Mouse (Mus musculus) thymus, adult 2 months (tissue): ENCODE results near the gene Epb41. TPM values are rescaled to one million over a fixed set of nuclear protein-coding genes. Genes with fewer than 3 reads are reported as not detected.

ENCODE experiments used
- DNase-seq: peaks from one replicate; pipeline ENCODE4 v3.0.0; 2021
- H3K27ac ChIP-seq: fragments of 200-500 bp; 2 replicates; pipeline ENCODE4 v1.5.1; 2012; ENCODE audit warnings: low read length, control low read depth; ENCODE audit not compliant: control insufficient read depth, insufficient read depth
- H3K27me3 ChIP-seq: fragments of 200-500 bp; 2 replicates; pipeline ENCODE4 v1.6.1; 2012; ENCODE audit warnings: mild to moderate bottlenecking, low read length, moderate library complexity, mixed read lengths; ENCODE audit not compliant: control insufficient read depth, insufficient read depth
- H3K36me3 ChIP-seq: fragments of 200-500 bp; 2 replicates; pipeline ENCODE4 v1.6.1; 2012; ENCODE audit warnings: mild to moderate bottlenecking, low read length, moderate library complexity; ENCODE audit not compliant: control insufficient read depth, insufficient read depth
- H3K4me1 ChIP-seq: fragments of 200-500 bp; replicated peaks from 2 replicates; pipeline ENCODE4 v1.6.1; 2012; ENCODE audit warnings: low read length; ENCODE audit not compliant: control insufficient read depth, insufficient read depth
- H3K4me3 ChIP-seq: fragments of 200-500 bp; 2 replicates; pipeline ENCODE4 v1.5.1; 2012; ENCODE audit warnings: mild to moderate bottlenecking, low read length, control low read depth, moderate library complexity; ENCODE audit not compliant: control insufficient read depth, insufficient read depth
- CTCF ChIP-seq: fragments of 200-500 bp; IDR thresholded peaks from 2 replicates; pipeline ENCODE4 v1.5.1; 2012; ENCODE audit warnings: mild to moderate bottlenecking, control low read depth, low read length, moderate library complexity, borderline replicate concordance; ENCODE audit not compliant: control insufficient read depth, poor library complexity, insufficient read depth; ENCODE audit errors: extremely low read depth
- POLR2A ChIP-seq: fragments of 200-500 bp; IDR thresholded peaks from 2 replicates; pipeline ENCODE4 v1.6.1; 2012; ENCODE audit warnings: mild to moderate bottlenecking, low read length, control low read depth, moderate library complexity; ENCODE audit not compliant: control insufficient read depth, poor library complexity, insufficient read depth; ENCODE audit errors: extremely low read depth
- WGBS: fragments of 180-500 bp; shearing (Covaris S2); methylation state at CpG from one replicate; pipeline ENCODE4 v1.1.7; 2018; 5-methylcytosine and 5-hydroxymethylcytosine counted together
- polyA plus RNA-seq: library from polyadenylated mRNA; depleted of rRNA; stranded (reverse); fragments of >200 nt; gene quantifications from 2 replicates; pipeline ENCODE4 v1.2.3, GENCODE M21; 2012

The Epb41 gene
- polyA plus RNA-seq, 1 experiment: 103 TPM

- no peak overlapping the region for H3K4me3 ChIP-seq
- 89% methylated on average over 4 of the region's 4 CpGs for WGBS
- TF ChIP-seq POLR2A (no peak), CTCF (no peak)
- no peaks in the 10 kb centered on the region for H3K27me3 ChIP-seq
- no peaks in the 10 kb centered on the region for H3K36me3 ChIP-seq
- DNase-seq: no peak
- H3K27ac ChIP-seq: no peak overlapping the region
- H3K4me1 ChIP-seq: no peaks in the 10 kb centered on the region; the same call in 1 of the 2 replicates
These were observed 36.1 kb upstream of the Epb41 start for GRCm38 (mm10) chr4:132111227-132111626.

- DNase-seq: no peak
- H3K27me3 ChIP-seq: no peaks in the 10 kb centered on the region
- WGBS: 94% methylated on average over 7 of the region's 7 CpGs
These were observed 33.1 kb upstream of the Epb41 start for GRCm38 (mm10) chr4:132108221-132108620.

DNA sequence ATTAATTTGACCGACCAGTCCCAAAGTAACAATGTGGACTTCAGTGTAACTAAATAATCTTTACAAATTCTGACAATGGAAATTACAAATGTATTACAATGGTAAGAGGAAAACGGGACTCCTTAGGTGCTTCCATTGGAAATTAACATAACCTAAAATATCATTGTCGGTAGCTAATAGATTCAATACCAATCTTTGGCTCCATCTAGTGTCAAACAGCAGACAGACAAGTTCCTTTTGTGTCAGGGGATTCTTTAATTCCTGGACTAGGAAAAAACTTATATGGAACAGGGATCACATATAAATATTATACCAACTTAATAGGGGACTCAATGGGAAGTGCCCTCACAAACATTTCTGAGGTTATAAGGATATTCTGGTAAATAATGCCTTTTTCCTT, 26.0 kb upstream of the Epb41 start:
- no peaks in the 10 kb centered on the region for H3K4me1 ChIP-seq
- H3K36me3 ChIP-seq: no peaks in the 10 kb centered on the region
- H3K27me3 ChIP-seq: no peaks in the 10 kb centered on the region
- no peak overlapping the region for H3K4me3 ChIP-seq
- no peak for DNase-seq
- no peak for TF ChIP-seq CTCF
- TF ChIP-seq POLR2A: no peak
- H3K27ac ChIP-seq: no peak overlapping the region
- WGBS: 46% methylated on average over 3 of the region's 3 CpGs

More at GRCm38 (mm10) chr4:132108221-132108620, 33.1 kb upstream of the Epb41 start:
- TF ChIP-seq POLR2A (no peak), CTCF (no peak)
- no peaks in the 10 kb centered on the region for H3K36me3 ChIP-seq
- no peak overlapping the region for H3K27ac ChIP-seq
- no peaks in the 10 kb centered on the region for H3K4me1 ChIP-seq
- no peak overlapping the region for H3K4me3 ChIP-seq

DNA sequence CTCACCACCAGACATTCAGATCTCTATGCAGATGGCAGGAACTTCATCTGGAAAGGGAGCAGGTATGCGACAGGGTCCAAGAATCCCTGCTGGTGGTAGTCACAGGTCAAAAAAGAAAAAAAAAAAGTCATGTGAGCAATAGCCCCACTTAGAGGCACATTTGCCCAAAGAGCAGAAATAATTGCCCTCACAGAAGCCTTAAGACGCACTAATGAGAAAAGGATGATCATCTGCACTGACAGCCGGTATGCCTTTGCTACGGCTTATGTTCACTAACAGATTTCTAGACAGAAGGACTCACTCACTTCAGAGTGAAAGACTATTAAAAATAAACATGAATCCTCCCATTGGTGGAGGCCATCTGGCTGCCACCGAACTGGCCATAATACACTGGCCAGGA, 24.4 kb upstream of the Epb41 start:
- 97% methylated on average over 5 of the region's 5 CpGs for WGBS
- Histone ChIP-seq H3K36me3 (no peaks in the 10 kb centered on the region), H3K27me3 (no peaks in the 10 kb centered on the region), H3K27ac (no peak overlapping the region), H3K4me1 (no peaks in the 10 kb centered on the region), H3K4me3 (no peak overlapping the region)
- no peak for DNase-seq
- no peak for TF ChIP-seq POLR2A
- TF ChIP-seq CTCF: no peak

- no peak overlapping the region for H3K4me3 ChIP-seq
- no peaks in the 10 kb centered on the region for H3K4me1 ChIP-seq
- H3K27ac ChIP-seq: no peak overlapping the region
- H3K27me3 ChIP-seq: no peaks in the 10 kb centered on the region
- no peak for TF ChIP-seq CTCF
- no peak for TF ChIP-seq POLR2A
- WGBS: 90% methylated on average over 7 of the region's 7 CpGs
- no peak for DNase-seq
- no peaks in the 10 kb centered on the region for H3K36me3 ChIP-seq
These were observed 19.9 kb upstream of the Epb41 start for GRCm38 (mm10) chr4:132095043-132095442.

DNA sequence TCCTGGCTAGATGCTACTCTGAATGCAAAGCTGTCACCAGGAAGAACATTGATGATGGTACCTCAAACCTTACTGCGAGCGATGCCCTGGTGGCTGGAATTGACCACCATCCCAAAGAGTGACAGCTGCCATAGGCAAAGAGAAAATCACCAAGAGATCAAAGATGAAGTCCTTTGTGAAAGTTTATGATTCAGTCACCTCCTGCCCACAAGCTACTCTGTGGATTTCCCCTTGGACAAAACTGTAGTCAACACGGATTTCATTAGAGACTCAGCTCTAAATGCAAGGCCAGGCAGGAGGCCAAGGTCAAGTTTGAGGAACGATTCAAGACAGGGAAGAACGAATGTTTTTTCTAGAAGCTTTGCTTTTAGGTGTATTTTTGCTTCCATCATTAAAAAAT, 18.8 kb upstream of the Epb41 start:
- no peaks in the 10 kb centered on the region for H3K4me1 ChIP-seq
- no peak overlapping the region for H3K4me3 ChIP-seq
- WGBS: 84% methylated on average over 5 of the region's 5 CpGs
- no peak for DNase-seq
- no peak for TF ChIP-seq CTCF
- TF ChIP-seq POLR2A: no peak
- no peaks in the 10 kb centered on the region for H3K27me3 ChIP-seq
- no peaks in the 10 kb centered on the region for H3K36me3 ChIP-seq
- H3K27ac ChIP-seq: no peak overlapping the region

DNA sequence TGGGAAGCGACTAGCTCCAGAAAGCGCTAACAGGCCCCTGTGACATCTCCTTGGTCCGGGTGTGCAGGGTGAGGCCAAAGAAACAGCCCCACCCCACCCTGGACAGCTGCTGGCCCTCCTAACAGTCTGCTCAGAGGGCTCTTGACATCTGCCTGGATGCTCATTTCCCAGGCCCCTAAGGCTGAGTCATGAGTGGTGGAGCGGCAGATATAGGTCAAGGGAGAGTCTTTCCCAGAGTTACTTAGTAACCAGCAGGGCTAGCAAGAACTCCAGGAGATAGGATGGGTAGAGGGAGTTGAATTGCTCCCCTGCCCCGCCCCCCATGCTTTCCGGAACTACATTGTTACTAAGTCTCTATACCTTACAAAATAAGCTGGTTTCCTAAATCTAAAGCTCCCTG, 18.0 kb upstream of the Epb41 start:
- 92% methylated on average over 6 of the region's 6 CpGs for WGBS
- TF ChIP-seq POLR2A: no peak
- Histone ChIP-seq H3K27me3 (no peaks in the 10 kb centered on the region), H3K4me3 (no peak overlapping the region), H3K27ac (no peak overlapping the region), H3K4me1 (no peaks in the 10 kb centered on the region), H3K36me3 (no peaks in the 10 kb centered on the region)
- DNase-seq: no peak
